Mouse (Mus musculus) MEL (cell line): ENCODE measurements around the gene Camta1. TPM values are rescaled to one million over a fixed set of nuclear protein-coding genes. Genes with fewer than 3 reads are reported as not detected.

Experiments used
- DNase-seq: peaks from one replicate; pipeline ENCODE4 v3.0.0; 2011; ENCODE audit warnings: low read depth, low spot score
- H3K27ac ChIP-seq: 2 replicates; pipeline ENCODE4 v1.5.1; 2012; ENCODE audit warnings: low read depth, mild to moderate bottlenecking, control low read depth, low read length, moderate library complexity; ENCODE audit not compliant: control insufficient read depth
- H3K27me3 ChIP-seq, 2 experiments: fragments of 150-350 bp in 1 of 2; sonication (generic) in 1 of 2; 2 replicates each; pipeline ENCODE4 v1.6.1; 2012; ENCODE audit warnings: low read length in 2 of 2, mild to moderate bottlenecking in 2 of 2, improper control_type of control experiment in 1 of 2, moderate library complexity in 1 of 2; ENCODE audit not compliant: insufficient read depth in 2 of 2, control insufficient read depth in 1 of 2
- H3K36me3 ChIP-seq, 2 experiments: 2 replicates each; pipeline ENCODE4 v1.6.1; 2012 to 2014; ENCODE audit warnings: low read length in 2 of 2, improper control_type of control experiment in 1 of 2, inconsistent platforms in 1 of 2, mild to moderate bottlenecking in 1 of 2; ENCODE audit not compliant: insufficient read depth in 2 of 2, control insufficient read depth in 1 of 2
- H3K4me1 ChIP-seq, 2 experiments: fragments of 150-350 bp in 1 of 2; sonication (generic) in 1 of 2; 2 replicates each; pipeline ENCODE4 v1.6.1; 2012; ENCODE audit warnings: low read length in 2 of 2, improper control_type of control experiment in 1 of 2, mild to moderate bottlenecking in 1 of 2; ENCODE audit not compliant: insufficient read depth in 2 of 2, control insufficient read depth in 1 of 2
- H3K4me3 ChIP-seq, 2 experiments: fragments of 150-350 bp in 1 of 2; sonication (generic) in 1 of 2; 2 replicates each; pipeline ENCODE4 v1.5.1; 2012; ENCODE audit warnings: low read depth in 2 of 2, low read length in 2 of 2, mild to moderate bottlenecking in 2 of 2, moderate library complexity in 2 of 2, control low read depth in 1 of 2, improper control_type of control experiment in 1 of 2; ENCODE audit not compliant: control insufficient read depth in 1 of 2, insufficient read depth in 1 of 2
- H3K79me2 ChIP-seq: 2 replicates; pipeline ENCODE4 v1.6.1; 2012; ENCODE audit warnings: mild to moderate bottlenecking, low read length, moderate library complexity; ENCODE audit not compliant: control insufficient read depth, poor library complexity, insufficient read depth
- H3K9ac ChIP-seq: 2 replicates; pipeline ENCODE4 v1.6.1; 2012; ENCODE audit warnings: low read depth, mild to moderate bottlenecking, control low read depth, low read length, moderate library complexity; ENCODE audit not compliant: control insufficient read depth, poor library complexity, severe bottlenecking
- H3K9me3 ChIP-seq: fragments of 150-350 bp; sonication (generic); replicated peaks from 2 replicates; pipeline ENCODE4 v1.6.1; 2012; ENCODE audit warnings: mild to moderate bottlenecking, low read length, improper control_type of control experiment, moderate library complexity; ENCODE audit not compliant: insufficient read depth
- EP300 ChIP-seq, 2 experiments: IDR thresholded peaks; 2 replicates each; pipeline ENCODE4 v1.6.1; 2011; ENCODE audit warnings: improper control_type of control experiment in 2 of 2, low read length in 2 of 2, low read depth in 1 of 2, mild to moderate bottlenecking in 1 of 2
- ETS1 ChIP-seq: IDR thresholded peaks from 2 replicates; pipeline ENCODE4 v1.6.1; 2012; ENCODE audit warnings: low read depth, mild to moderate bottlenecking, inconsistent platforms, low read length, improper control_type of control experiment, moderate library complexity
- GATA1 ChIP-seq: IDR thresholded peaks from 2 replicates; pipeline ENCODE4 v1.6.1; 2011; ENCODE audit warnings: low read depth, low read length, improper control_type of control experiment
- JUND ChIP-seq: IDR thresholded peaks from 2 replicates; pipeline ENCODE4 v1.6.1; 2011; ENCODE audit warnings: low read depth, mild to moderate bottlenecking, improper control_type of control experiment, low read length
- MAX ChIP-seq: IDR thresholded peaks from 2 replicates; pipeline ENCODE4 v1.6.1; 2011; ENCODE audit warnings: low read length, improper control_type of control experiment
- MYB ChIP-seq: IDR thresholded peaks from 2 replicates; pipeline ENCODE4 v1.6.1; 2011; ENCODE audit warnings: mild to moderate bottlenecking, low read depth, low read length, improper control_type of control experiment
- POLR2AphosphoS5 ChIP-seq: IDR thresholded peaks from 2 replicates; pipeline ENCODE4 v1.6.1; 2012; ENCODE audit warnings: low read depth, borderline replicate concordance, mild to moderate bottlenecking, inconsistent platforms, low read length, moderate library complexity, mixed read lengths
- SIN3A ChIP-seq: IDR thresholded peaks from 2 replicates; pipeline ENCODE4 v1.6.1; 2012; ENCODE audit warnings: low read length, improper control_type of control experiment, inconsistent platforms
- SMC3 ChIP-seq: IDR thresholded peaks from 2 replicates; pipeline ENCODE4 v1.6.1; 2011; ENCODE audit warnings: low read depth, low read length, improper control_type of control experiment
- TAL1 ChIP-seq: IDR thresholded peaks from 2 replicates; pipeline ENCODE4 v1.6.1; 2012; ENCODE audit warnings: mild to moderate bottlenecking, inconsistent platforms, low read length, moderate library complexity, mixed read lengths
- TBP ChIP-seq: IDR thresholded peaks from 2 replicates; pipeline ENCODE4 v1.8.0; 2011; ENCODE audit warnings: low read depth, low read length, improper control_type of control experiment
- TCF12 ChIP-seq: IDR thresholded peaks from 2 replicates; pipeline ENCODE4 v1.6.1; 2014; ENCODE audit warnings: low read depth, mild to moderate bottlenecking, inconsistent platforms, low read length, improper control_type of control experiment, moderate library complexity
- UBTF ChIP-seq: IDR thresholded peaks from 2 replicates; pipeline ENCODE4 v1.6.1; 2012; ENCODE audit warnings: low read depth, mild to moderate bottlenecking, inconsistent platforms, low read length, improper control_type of control experiment, moderate library complexity, borderline replicate concordance; ENCODE audit not compliant: insufficient read depth
- ZKSCAN1 ChIP-seq: IDR thresholded peaks from 2 replicates; pipeline ENCODE4 v1.6.1; 2012; ENCODE audit warnings: low read depth, mild to moderate bottlenecking, inconsistent platforms, low read length, improper control_type of control experiment, moderate library complexity
- polyA plus RNA-seq, 2 experiments: library from polyadenylated mRNA; stranded (reverse) in 1 of 2; unstranded in 1 of 2; fragments of >175 nt in 1 of 2; fragments of >200 nt in 1 of 2; gene quantifications; 2 replicates each; pipeline versions ENCODE4 v1.2.1 to v1.2.4; 2012; ENCODE audit warnings: low replicate concordance in 2 of 2, low read depth in 1 of 2; ENCODE audit not compliant: insufficient read length in 2 of 2, insufficient read depth in 1 of 2, missing spikeins in 1 of 2
- total RNA-seq: library from RNA; depleted of rRNA; stranded (reverse); fragments of 300-350 nt; gene quantifications from 2 replicates; pipeline ENCODE4 v1.2.3, GENCODE M21; 2012

Camta1 gene
- total and polyA plus RNA-seq, 3 experiments = 28.2 to 87.5 TPM; not detected in 1

DNA sequence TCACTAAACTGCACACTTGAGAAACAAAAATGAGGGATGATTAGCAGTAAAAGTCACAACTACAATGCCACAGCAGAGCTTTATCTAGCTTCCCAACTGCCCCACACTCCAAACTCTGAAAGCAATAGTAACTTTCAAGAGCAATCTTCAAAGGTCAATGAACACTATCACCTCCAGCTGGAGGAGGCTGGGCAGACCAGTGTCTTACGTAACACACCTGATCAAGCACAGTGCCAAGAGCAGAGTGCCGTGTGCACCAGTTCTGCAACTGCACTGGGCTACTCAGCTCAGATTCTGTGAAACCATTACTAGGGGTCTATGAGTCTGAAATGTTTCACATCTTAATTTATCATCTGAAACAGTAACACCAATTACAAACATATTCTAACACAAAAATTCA lies 38.7 kb downstream of the Camta1 start:
- H3K27me3 ChIP-seq = no peaks in the 10 kb centered on the region
- no peaks in the 10 kb centered on the region for H3K9me3 ChIP-seq
- H3K4me1 ChIP-seq = peaks cover 0 to 10% of the 10 kb centered on the region in 2 experiments; a peak in 2 of 4 replicates
- no peak for DNase-seq
- H3K9ac ChIP-seq = no peak overlapping the region
- H3K4me3 ChIP-seq = no peak overlapping the region
- peaks cover 25% of the 10 kb centered on the region for H3K79me2 ChIP-seq
- no peak for TF ChIP-seq TCF12
- no peak for TF ChIP-seq ZKSCAN1
- TF ChIP-seq MAX = no peak
- no peak for TF ChIP-seq SMC3
- no peak for TF ChIP-seq MYB
- TF ChIP-seq SIN3A = no peak
- no peak for TF ChIP-seq JUND
- H3K27ac ChIP-seq = no peak overlapping the region
- H3K36me3 ChIP-seq = peaks cover 15 to 21% of the 10 kb centered on the region in 2 experiments

DNA sequence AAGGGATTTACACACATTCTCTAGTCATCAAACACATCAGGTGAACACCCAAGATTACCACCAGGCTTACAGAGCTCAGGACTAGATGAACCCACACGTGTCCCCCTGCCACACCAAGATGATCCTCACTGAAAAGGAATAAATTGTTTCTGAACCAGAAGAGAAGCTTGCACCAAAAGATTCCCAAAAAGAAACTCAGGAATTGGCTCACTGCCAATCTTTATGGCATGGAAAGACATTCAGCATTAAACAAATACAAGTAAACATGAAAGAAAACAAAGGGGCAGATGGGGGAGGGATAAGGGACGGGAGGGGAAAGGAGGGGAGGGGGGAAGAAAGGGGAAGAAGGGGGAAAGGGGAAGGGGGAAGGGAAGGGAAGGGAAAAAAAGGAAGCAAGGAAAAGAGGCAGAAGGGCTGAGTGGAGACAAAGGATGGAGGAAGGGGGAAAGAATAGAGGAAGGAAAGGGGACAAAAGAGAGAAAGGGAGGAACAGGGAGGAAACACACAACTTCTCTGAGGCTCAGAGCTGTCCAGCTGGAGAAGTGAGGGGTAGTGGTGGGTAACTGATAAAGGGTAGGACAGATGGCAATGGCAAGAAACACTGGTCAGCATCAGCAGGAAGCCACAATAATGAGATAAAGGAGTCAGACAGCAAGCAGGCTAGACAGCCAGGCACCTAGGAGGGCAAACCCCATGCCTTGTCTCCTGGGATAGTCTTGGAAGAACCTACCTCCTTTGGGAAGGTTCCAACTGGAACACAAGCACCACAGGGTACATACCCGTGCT lies 43.5 kb downstream of the Camta1 start:
- Histone ChIP-seq H3K9me3 (no peaks in the 10 kb centered on the region), H3K79me2 (peaks cover 30% of the 10 kb centered on the region; the same call in 1 of the 2 replicates), H3K27me3 (no peaks in the 10 kb centered on the region)
- TF ChIP-seq GATA1 = peak; percentile 47; the same call in 1 of the 2 replicates
- TF ChIP-seq MAX = no peak
- 0 out of 2 replicates have a peak, but pooled peaks have one; percentile 12 for TF ChIP-seq TCF12
- TF ChIP-seq SIN3A = no peak
- peak; percentile 36; the same call in 1 of the 2 replicates for TF ChIP-seq ETS1
- no peak for TF ChIP-seq JUND
- TF ChIP-seq POLR2AphosphoS5 = no peak
- peak; percentile 76 for TF ChIP-seq TAL1
- no peak for TF ChIP-seq UBTF
- TF ChIP-seq EP300 (IDR thresholded peaks at IDR 0.05; ENCODE audit: low read depth in 1 of 2, low read length in 2 of 2) = peak in 1 of 2 experiments; percentile 36; a peak in 1 of 4 replicates
- TF ChIP-seq TBP = no peak
- TF ChIP-seq, all 39 proteins: peak for 5
- Histone ChIP-seq H3K4me3 (no peak overlapping the region), H3K4me1 (peaks cover 0 to 10% of the 10 kb centered on the region in 2 experiments; a peak in 3 of 4 replicates), H3K9ac (no peak overlapping the region), H3K27ac (no peak overlapping the region), H3K36me3 (peaks cover 6 to 17% of the 10 kb centered on the region in 2 experiments)
- peak; percentile 34 for DNase-seq
